In genomic region chr2:115247673-115248072, GRCm38 (mm10) we compare ENCODE assay signal across 15 mouse cellular contexts.
"Had no signal": no experiment of that assay in that cellular context is flagged by ENCODE, and none has a peak within 500 bp of the region (broad histone marks: within the 10 kb centered on the region; RNA-seq: fewer than 3 reads in every experiment).

No protein-coding gene starts in this region.

- H3K27ac ChIP-seq: neural tube, embryonic 15.5 days; stomach, embryonic 15.5 days; stomach, postnatal 0 days had no signal

- H3K4me1 ChIP-seq: neural tube, embryonic 15.5 days had no signal

- H3K9me3 ChIP-seq: neural tube, embryonic 15.5 days; stomach, embryonic 15.5 days had no signal

- H3K4me2 ChIP-seq: neural tube, embryonic 15.5 days; stomach, embryonic 15.5 days had no signal

- H3K36me3 ChIP-seq: neural tube, embryonic 15.5 days; stomach, embryonic 15.5 days had no signal

- H3K4me3 ChIP-seq: neural tube, embryonic 15.5 days; stomach, embryonic 15.5 days had no signal

- DNase-seq: retina, postnatal 1 day; right cerebral cortex, adult 18-20 months; right cerebral cortex, postnatal 14 days; right cerebral cortex, postnatal 25 days; right cerebral cortex, postnatal 4 days; spleen, adult 18-20 months; thymus, adult 18-20 months; thymus, adult 2 months; thymus, postnatal 14 days; thymus, postnatal 25 days; thymus, postnatal 36 days; thymus, postnatal 4 days had no signal

- H3K27me3 ChIP-seq: neural tube, embryonic 15.5 days; stomach, embryonic 15.5 days had no signal

- H3K9ac ChIP-seq: neural tube, embryonic 15.5 days; stomach, embryonic 15.5 days had no signal
